Mouse (Mus musculus) stomach, embryonic 16.5 days (tissue): Measurements from ENCODE around the gene Zbed3. TPM values are rescaled to one million over a fixed set of nuclear protein-coding genes. Genes with fewer than 3 reads are reported as not detected.

Source experiments
- ATAC-seq: fragments of 200-750 bp; cut with Nextera tagmentation; 2 replicates; pipeline ENCODE4 v1.8.0; 2017; ENCODE audit warnings: moderate number of reproducible peaks, moderate TSS enrichment; ENCODE audit not compliant: insufficient read depth, low FRiP score
- H3K27ac ChIP-seq: fragments of 300-500 bp; sonication (generic); 2 replicates; pipeline ENCODE4 v1.5.1; 2014; ENCODE audit warnings: low read length
- H3K27me3 ChIP-seq: fragments of 300-500 bp; sonication (generic); 2 replicates; pipeline ENCODE4 v1.6.1; 2014; ENCODE audit warnings: low read length, control low read depth, mixed read lengths; ENCODE audit not compliant: control insufficient read depth, insufficient read depth
- H3K36me3 ChIP-seq: fragments of 300-500 bp; sonication (generic); 2 replicates; pipeline ENCODE4 v1.6.1; 2014; ENCODE audit warnings: low read length; ENCODE audit not compliant: control insufficient read depth, insufficient read depth
- H3K4me1 ChIP-seq: fragments of 300-500 bp; sonication (generic); 2 replicates; pipeline ENCODE4 v1.6.1; 2014; ENCODE audit warnings: low read length, control low read depth, mixed read lengths; ENCODE audit not compliant: control insufficient read depth, insufficient read depth
- H3K4me2 ChIP-seq: fragments of 300-500 bp; sonication (generic); 2 replicates; pipeline ENCODE4 v1.6.1; 2014; ENCODE audit warnings: low read depth, low read length, mixed read lengths
- H3K4me3 ChIP-seq: fragments of 300-500 bp; sonication (generic); replicated peaks from 2 replicates; pipeline ENCODE4 v1.5.1; 2014; ENCODE audit warnings: mild to moderate bottlenecking, low read length
- H3K9ac ChIP-seq: fragments of 300-500 bp; sonication (generic); 2 replicates; pipeline ENCODE4 v1.6.1; 2014; ENCODE audit warnings: low read length
- H3K9me3 ChIP-seq: fragments of 300-500 bp; sonication (generic); replicated peaks from 2 replicates; pipeline ENCODE4 v1.6.1; 2016; ENCODE audit warnings: low read length, control low read depth; ENCODE audit not compliant: control insufficient read depth
- WGBS: fragments of 180-500 bp; shearing (Covaris S2); extraction: QIAGEN DNeasy Blood & Tissue Kit; methylation state at CpG from one replicate; pipeline ENCODE4 v1.1.7; 2014; 5-methylcytosine and 5-hydroxymethylcytosine counted together
- polyA plus RNA-seq: library from polyadenylated mRNA; unstranded; fragments of >200 nt; fragmentation: Nextera tagmentation; extraction: Ambion mirVana; gene quantifications from 2 replicates; pipeline ENCODE4 v1.2.1, GENCODE M21; 2015

The Zbed3 gene
- polyA plus RNA-seq, 1 experiment from 2014 or later = 46.5 TPM

- ATAC-seq = 0 out of 2 replicates have a peak, but pooled peaks have one; percentile 8
- Histone ChIP-seq H3K4me3 (peak overlapping the region; percentile 86), H3K36me3 (no peaks in the 10 kb centered on the region), H3K4me1 (peaks cover 23% of the 10 kb centered on the region), H3K27ac (peak overlapping the region; percentile 98), H3K9me3 (no peaks in the 10 kb centered on the region), H3K9ac (peak overlapping the region; percentile 98), H3K4me2 (peak overlapping the region; percentile 93), H3K27me3 (no peaks in the 10 kb centered on the region)
- WGBS = 7% methylated on average over 5 of the region's 5 CpGs
Measured at GRCm38 (mm10) chr13:95327345-95327741, 3.9 kb downstream of the Zbed3 start.

GRCm38 (mm10) chr13:95328767-95329166 is 5.4 kb downstream of the Zbed3 start:
- H3K4me2 ChIP-seq = no peak overlapping the region
- H3K27me3 ChIP-seq = no peaks in the 10 kb centered on the region
- H3K9me3 ChIP-seq = no peaks in the 10 kb centered on the region
- no peak overlapping the region for H3K9ac ChIP-seq
- no peak for ATAC-seq
- WGBS = 70% methylated on average over 11 of the region's 11 CpGs
- peaks cover 25% of the 10 kb centered on the region for H3K4me1 ChIP-seq
- H3K36me3 ChIP-seq = no peaks in the 10 kb centered on the region
- H3K27ac ChIP-seq = no peak overlapping the region
- H3K4me3 ChIP-seq = no peak overlapping the region

GRCm38 (mm10) chr13:95330507-95330906 is 7.1 kb downstream of the Zbed3 start:
- Histone ChIP-seq H3K36me3 (no peaks in the 10 kb centered on the region), H3K4me2 (no peak overlapping the region), H3K4me1 (peaks cover 25% of the 10 kb centered on the region), H3K27ac (no peak overlapping the region), H3K9me3 (no peaks in the 10 kb centered on the region), H3K4me3 (no peak overlapping the region), H3K9ac (no peak overlapping the region), H3K27me3 (no peaks in the 10 kb centered on the region)
- 57% methylated on average over 11 of the region's 11 CpGs for WGBS
- ATAC-seq = no peak

DNA sequence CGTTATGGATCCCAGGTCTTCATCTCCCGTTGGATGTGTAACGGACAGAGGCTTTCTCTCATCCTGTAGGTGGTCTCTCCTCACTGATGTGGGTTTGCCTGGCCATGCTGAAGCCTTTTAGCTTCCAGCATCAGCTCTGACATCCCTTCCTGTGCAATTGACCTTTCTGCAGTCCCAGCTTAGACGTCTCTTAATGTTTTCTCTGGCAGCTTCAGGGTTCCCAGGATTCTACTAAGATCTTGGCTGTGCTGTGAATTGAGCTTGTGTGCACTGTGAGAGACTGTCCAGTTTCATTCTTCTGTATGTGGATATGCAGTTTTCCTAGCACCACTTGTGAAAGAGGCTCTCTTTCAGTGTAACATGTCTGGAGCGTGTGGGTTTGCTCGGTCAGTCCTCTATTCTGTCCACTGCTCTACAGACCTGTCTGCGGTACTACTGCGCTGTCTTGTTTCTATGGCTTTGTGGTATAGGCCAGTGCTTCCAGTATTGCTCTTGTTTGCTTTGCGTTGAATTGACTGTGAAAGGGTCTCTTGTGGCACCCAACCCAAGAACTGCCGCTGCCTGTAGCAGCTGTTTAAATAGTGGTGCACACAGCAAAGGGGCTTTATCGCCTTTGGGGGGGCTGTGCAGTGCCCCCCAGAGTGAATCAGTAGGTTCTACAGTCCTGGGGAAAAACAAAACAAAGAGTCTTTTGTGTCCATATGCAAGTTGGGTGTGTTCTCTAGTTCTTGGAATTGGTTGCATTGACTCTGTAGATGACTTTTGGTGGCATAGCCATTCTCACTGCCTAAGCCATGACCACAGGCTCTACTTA is 8.9 kb downstream of the Zbed3 start:
- WGBS = 63% methylated on average over 11 of the region's 11 CpGs
- peak; percentile 58 for ATAC-seq
- H3K27ac ChIP-seq = peak overlapping the region; percentile 25; the same call in 1 of the 2 replicates

DNA sequence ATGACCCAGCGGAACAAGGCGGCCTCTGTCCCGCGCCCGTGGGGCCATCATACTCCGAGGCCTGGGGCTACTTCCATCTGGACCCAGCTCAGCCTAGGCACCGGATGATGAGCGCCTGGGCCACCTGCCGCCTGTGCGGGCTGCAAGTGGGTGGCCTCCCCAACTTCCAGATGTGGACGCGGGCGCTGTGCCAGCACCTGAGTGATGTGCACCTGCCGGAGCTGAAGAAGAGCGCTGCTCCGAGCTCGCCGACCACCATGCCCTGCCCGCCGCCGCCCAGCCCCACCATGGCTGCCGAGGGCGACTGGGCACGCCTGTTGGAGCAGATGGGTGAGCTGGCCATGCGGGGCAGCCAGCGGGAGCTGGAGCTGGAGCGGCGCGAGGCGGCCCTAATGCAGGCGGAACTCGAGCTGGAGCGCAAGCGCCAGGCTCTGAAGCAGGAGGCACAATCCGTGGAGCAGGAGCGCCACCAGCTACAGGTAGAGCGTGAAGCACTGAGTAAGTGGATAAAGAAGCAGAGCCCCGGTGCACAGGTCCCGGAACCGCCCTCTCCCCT is 12.8 kb downstream of the Zbed3 start:
- WGBS = 74% methylated on average over 40 of the region's 40 CpGs
- ATAC-seq = 0 out of 2 replicates have a peak, but pooled peaks have one; percentile 31

More for the DNA sequence above, 8.9 kb downstream of the Zbed3 start:
- Histone ChIP-seq H3K4me2 (no peak overlapping the region), H3K27me3 (no peaks in the 10 kb centered on the region), H3K4me1 (peaks cover 17% of the 10 kb centered on the region), H3K4me3 (no peak overlapping the region), H3K36me3 (peaks cover 8% of the 10 kb centered on the region), H3K9me3 (no peaks in the 10 kb centered on the region), H3K9ac (no peak overlapping the region)

DNA sequence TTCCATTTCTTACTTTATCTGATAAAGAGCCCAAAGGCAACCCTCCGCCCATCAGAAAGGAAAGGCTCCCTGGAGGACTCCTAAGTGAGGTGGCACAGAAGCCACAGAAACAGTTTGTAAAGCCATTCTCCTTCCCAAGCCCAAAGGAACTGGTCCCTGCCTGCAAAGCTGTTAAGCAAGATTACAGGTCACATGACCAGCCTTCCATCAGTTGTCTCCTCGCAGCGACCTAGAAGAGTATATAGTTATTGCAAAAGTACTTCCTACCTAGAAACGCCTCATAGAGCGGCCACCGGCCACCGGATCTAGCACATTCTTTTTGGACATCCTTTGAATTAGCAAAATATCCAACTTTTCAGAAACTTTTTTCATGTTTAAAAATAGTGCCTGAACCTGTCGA is 20.1 kb downstream of the Zbed3 start:
- no peak overlapping the region for H3K4me3 ChIP-seq
- WGBS = 86% methylated on average over 8 of the region's 8 CpGs
- ATAC-seq = no peak
- H3K9me3 ChIP-seq = no peaks in the 10 kb centered on the region
- H3K9ac ChIP-seq = no peak overlapping the region
- no peak overlapping the region for H3K4me2 ChIP-seq
- no peak overlapping the region for H3K27ac ChIP-seq
- no peaks in the 10 kb centered on the region for H3K4me1 ChIP-seq
- H3K36me3 ChIP-seq = peaks cover 5% of the 10 kb centered on the region; the same call in 1 of the 2 replicates
- H3K27me3 ChIP-seq = no peaks in the 10 kb centered on the region

More for the DNA sequence above, 12.8 kb downstream of the Zbed3 start:
- Histone ChIP-seq H3K4me2 (no peak overlapping the region), H3K36me3 (peaks cover 13% of the 10 kb centered on the region), H3K9me3 (no peaks in the 10 kb centered on the region), H3K4me3 (no peak overlapping the region), H3K4me1 (0 out of 2 replicates have a peak, but pooled peaks cover 2% of the 10 kb centered on the region), H3K27me3 (no peaks in the 10 kb centered on the region), H3K27ac (no peak overlapping the region), H3K9ac (no peak overlapping the region)

DNA sequence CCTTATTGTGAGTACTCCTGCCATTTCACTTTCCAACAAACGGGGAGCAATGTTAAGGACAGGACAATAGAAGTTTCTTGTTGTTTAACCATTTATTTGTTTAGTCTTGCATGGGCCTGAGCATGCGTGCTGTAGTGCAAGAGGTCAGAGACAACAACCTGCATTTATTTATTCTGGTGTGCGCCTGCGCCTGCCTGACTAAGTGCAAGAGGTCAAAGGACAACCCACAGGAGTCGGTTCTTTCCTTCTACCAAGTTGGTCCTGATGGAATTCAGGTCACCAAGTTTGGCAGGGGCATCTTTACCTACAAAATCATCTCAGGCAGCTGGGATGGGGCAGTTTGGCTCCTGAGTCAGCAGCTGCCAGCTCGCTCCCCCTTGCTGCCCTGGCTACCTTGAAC is 22.5 kb downstream of the Zbed3 start:
- 63% methylated on average over 6 of the region's 6 CpGs for WGBS
- Histone ChIP-seq H3K9me3 (no peaks in the 10 kb centered on the region), H3K4me3 (no peak overlapping the region), H3K9ac (no peak overlapping the region), H3K36me3 (peaks cover 6% of the 10 kb centered on the region; the same call in 1 of the 2 replicates), H3K4me1 (no peaks in the 10 kb centered on the region), H3K4me2 (no peak overlapping the region), H3K27me3 (no peaks in the 10 kb centered on the region), H3K27ac (no peak overlapping the region)
- no peak for ATAC-seq

DNA sequence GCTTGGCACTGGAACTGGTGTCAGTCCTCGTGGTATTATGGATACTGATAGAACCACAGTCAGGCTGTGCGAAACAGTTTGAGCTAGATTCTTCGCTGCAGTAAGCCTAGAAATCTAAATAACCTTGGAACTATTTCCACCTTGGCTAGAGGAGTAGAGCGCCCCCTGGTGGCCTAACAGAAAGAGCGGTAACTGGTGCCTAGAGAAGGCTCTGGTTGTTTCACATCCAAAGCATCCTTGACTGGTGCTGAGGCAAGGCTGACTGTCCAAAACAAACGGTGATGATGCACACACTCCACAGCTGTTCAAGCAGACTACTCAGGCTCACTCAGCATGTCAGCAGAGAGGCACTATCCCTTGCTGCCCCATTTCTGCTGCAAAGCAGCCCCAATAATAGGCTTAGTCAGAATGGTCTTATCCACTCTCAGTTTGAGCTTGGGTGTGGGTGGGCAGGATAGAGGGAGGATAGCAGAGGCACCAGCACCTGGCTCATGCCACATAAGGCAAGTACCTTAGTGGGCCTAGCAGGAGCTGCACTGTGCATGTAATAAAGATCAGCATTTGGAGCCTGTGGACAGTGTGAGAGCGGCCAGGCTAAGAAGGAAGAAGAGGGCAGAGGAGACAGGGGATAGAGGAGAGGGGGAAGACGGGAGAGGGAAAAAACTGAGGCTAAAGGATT is 23.7 kb downstream of the Zbed3 start:
- Histone ChIP-seq H3K27me3 (no peaks in the 10 kb centered on the region), H3K36me3 (peaks cover 14% of the 10 kb centered on the region; the same call in 1 of the 2 replicates), H3K9ac (no peak overlapping the region), H3K4me1 (no peaks in the 10 kb centered on the region), H3K4me3 (no peak overlapping the region), H3K9me3 (no peaks in the 10 kb centered on the region), H3K27ac (no peak overlapping the region), H3K4me2 (no peak overlapping the region)
- WGBS = 25% methylated on average over 8 of the region's 8 CpGs
- ATAC-seq = no peak

GRCm38 (mm10) chr13:95348476-95348875 is 25.1 kb downstream of the Zbed3 start:
- Histone ChIP-seq H3K36me3 (peaks cover 14% of the 10 kb centered on the region; the same call in 1 of the 2 replicates), H3K9ac (no peak overlapping the region), H3K27ac (no peak overlapping the region), H3K27me3 (no peaks in the 10 kb centered on the region), H3K4me2 (no peak overlapping the region), H3K4me1 (no peaks in the 10 kb centered on the region), H3K4me3 (no peak overlapping the region), H3K9me3 (no peaks in the 10 kb centered on the region)
- WGBS = 87% methylated on average over 3 of the region's 3 CpGs
- no peak for ATAC-seq
